Mouse (Mus musculus): Measurements from ENCODE around the gene Arid3a.
A peak's percentile ranks its signal among the peaks of the same experiment; 100 is the strongest.
"Not testable (repeated sequence)": the region's sequence is repeated elsewhere in the genome, so short reads cannot be mapped to it uniquely, and the experiment has no call there.

The Arid3a gene

GRCm38 (mm10) chr10:79946752-79947322, 20.0 kb downstream of the Arid3a start:
- DNase-seq (ENCODE audit: low spot score in 2 of 2), result no peak

- DNase-seq (ENCODE audit: low spot score in 2 of 2), result no peak
These were observed 20.7 kb downstream of the Arid3a start for GRCm38 (mm10) chr10:79947502-79947901.

- no peak for DNase-seq (ENCODE audit: low spot score in 2 of 2)
These were observed 23.0 kb downstream of the Arid3a start for GRCm38 (mm10) chr10:79949873-79950272.

GRCm38 (mm10) chr10:79950661-79951060, 23.8 kb downstream of the Arid3a start:
- no peak for DNase-seq (ENCODE audit: low spot score in 2 of 2)

GRCm38 (mm10) chr10:79953946-79954345, 27.1 kb downstream of the Arid3a start:
- DNase-seq (ENCODE audit: low spot score in 2 of 2), result no peak

- DNase-seq (ENCODE audit: low spot score in 2 of 2), result no peak
These were observed 28.8 kb downstream of the Arid3a start for GRCm38 (mm10) chr10:79955691-79956090.

GRCm38 (mm10) chr10:79956643-79957154, 29.9 kb downstream of the Arid3a start:
- no peak for DNase-seq (ENCODE audit: low spot score in 2 of 2)

GRCm38 (mm10) chr10:79958140-79958816, 31.4 kb downstream of the Arid3a start:
- peak in 1 of 2 experiments; percentile 71 for DNase-seq (ENCODE audit: low spot score in 2 of 2)

- not testable (repeated sequence) for DNase-seq (ENCODE audit: low spot score in 2 of 2)
These were observed 32.6 kb downstream of the Arid3a start for GRCm38 (mm10) chr10:79959412-79959811.

- DNase-seq (ENCODE audit: low spot score in 2 of 2), result peak; percentile 98 to 99
These were observed 33.2 kb downstream of the Arid3a start, which contains the start of gene Wdr18 for GRCm38 (mm10) chr10:79959847-79960601. TSS of gene Wdr18 (plus strand) at chr10:79960152.

GRCm38 (mm10) chr10:79960671-79961294, 33.9 kb downstream of the Arid3a start:
- no peak for DNase-seq (ENCODE audit: low spot score in 2 of 2)

GRCm38 (mm10) chr10:79964727-79965126, 37.9 kb downstream of the Arid3a start:
- no peak for DNase-seq (ENCODE audit: low spot score in 2 of 2)

- DNase-seq (ENCODE audit: low spot score in 2 of 2), result no peak
These were observed 38.5 kb downstream of the Arid3a start for GRCm38 (mm10) chr10:79965325-79965724.

- no peak for DNase-seq (ENCODE audit: low spot score in 2 of 2)
These were observed 40.1 kb downstream of the Arid3a start for GRCm38 (mm10) chr10:79966886-79967400.

- DNase-seq (ENCODE audit: low spot score in 2 of 2), result no peak
These were observed 41.3 kb downstream of the Arid3a start for GRCm38 (mm10) chr10:79968181-79968580.

GRCm38 (mm10) chr10:79969124-79969568, 42.3 kb downstream of the Arid3a start:
- DNase-seq (ENCODE audit: low spot score in 2 of 2), result no peak

GRCm38 (mm10) chr10:79970415-79971182, 43.8 kb downstream of the Arid3a start, which contains the start of gene Grin3b:
TSS of gene Grin3b (plus strand) at chr10:79970715.
- DNase-seq (ENCODE audit: low spot score in 2 of 2), result no peak

GRCm38 (mm10) chr10:79971183-79971497, 44.3 kb downstream of the Arid3a start:
- no peak for DNase-seq (ENCODE audit: low spot score in 2 of 2)

GRCm38 (mm10) chr10:79972831-79973230, 46.0 kb downstream of the Arid3a start:
- DNase-seq (ENCODE audit: low spot score in 2 of 2), result no peak

GRCm38 (mm10) chr10:79974087-79974486, 47.2 kb downstream of the Arid3a start:
- no peak for DNase-seq (ENCODE audit: low spot score in 2 of 2)

GRCm38 (mm10) chr10:79974668-79975067, 47.8 kb downstream of the Arid3a start:
- no peak for DNase-seq (ENCODE audit: low spot score in 2 of 2)
